Mouse (Mus musculus) ZHBTc4 (cell line): ENCODE data around the gene Gfpt2.

Experiments used
- DNase-seq: peaks from one replicate; pipeline ENCODE4 v3.0.0-alpha.2; 2011; ENCODE audit warnings: low read depth, low spot score

Gene Gfpt2

DNA sequence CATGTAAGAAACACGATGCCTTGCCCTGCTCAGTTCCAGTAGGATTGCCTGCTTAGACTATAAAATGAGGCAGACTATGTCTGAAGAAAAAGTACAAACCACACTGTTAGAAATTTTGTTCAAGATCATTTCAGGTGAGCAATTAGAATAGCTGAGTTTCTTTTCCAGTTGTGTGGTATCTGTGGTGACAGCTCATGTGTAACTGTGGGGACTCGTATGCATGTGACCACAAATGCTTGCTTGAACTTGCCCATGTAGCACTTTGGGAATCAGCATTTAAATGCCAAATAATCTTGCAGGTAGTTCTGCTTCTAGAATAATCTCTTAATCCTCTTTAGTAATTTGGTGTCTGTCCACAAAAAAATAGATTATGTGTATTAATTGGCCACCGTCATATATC, 89.4 kb downstream of the Gfpt2 start:
- no peak for DNase-seq
